Mouse (Mus musculus) lung, postnatal 0 days (tissue): ENCODE data around the gene Cebpg. TPM values are rescaled to one million over a fixed set of nuclear protein-coding genes. Genes with fewer than 3 reads are reported as not detected.

Experiments
- ATAC-seq: fragments of 200-750 bp; cut with Nextera tagmentation; 2 replicates; pipeline ENCODE4 v1.8.0; 2017; ENCODE audit warnings: moderate library complexity
- DNase-seq: peaks from one replicate; pipeline ENCODE4 v3.0.0-alpha.2; 2016; ENCODE audit warnings: low spot score
- H3K27ac ChIP-seq: fragments of 300-500 bp; sonication (generic); 2 replicates; pipeline ENCODE4 v1.5.1; 2014; ENCODE audit warnings: antibody characterized with exemption, mild to moderate bottlenecking, low read length, mixed read lengths
- H3K27me3 ChIP-seq: fragments of 300-500 bp; sonication (generic); replicated peaks from 2 replicates; pipeline ENCODE4 v1.6.1; 2014; ENCODE audit warnings: low read length, mixed read lengths; ENCODE audit not compliant: insufficient read depth
- H3K36me3 ChIP-seq: fragments of 300-500 bp; sonication (generic); 2 replicates; pipeline ENCODE4 v1.6.1; 2014; ENCODE audit warnings: low read length, mixed read lengths; ENCODE audit not compliant: insufficient read depth
- H3K4me1 ChIP-seq: fragments of 300-500 bp; sonication (generic); 2 replicates; pipeline ENCODE4 v1.6.1; 2014; ENCODE audit warnings: antibody characterized with exemption, low read depth, low read length, mixed read lengths; ENCODE audit not compliant: insufficient read depth
- H3K4me2 ChIP-seq: fragments of 300-500 bp; sonication (generic); replicated peaks from 2 replicates; pipeline ENCODE4 v1.6.1; 2014; ENCODE audit warnings: low read depth, mild to moderate bottlenecking, low read length, moderate library complexity, mixed read lengths
- H3K4me3 ChIP-seq: fragments of 300-500 bp; sonication (generic); 2 replicates; pipeline ENCODE4 v1.5.1; 2014; ENCODE audit warnings: low read depth, low read length
- H3K9ac ChIP-seq: fragments of 300-500 bp; sonication (generic); replicated peaks from 2 replicates; pipeline ENCODE4 v1.6.1; 2014; ENCODE audit warnings: low read depth, mild to moderate bottlenecking
- H3K9me3 ChIP-seq: fragments of 300-500 bp; sonication (generic); 2 replicates; pipeline ENCODE4 v1.6.1; 2016; ENCODE audit warnings: low read length, mixed read lengths
- CTCF ChIP-seq: IDR thresholded peaks from 2 replicates; pipeline ENCODE4 v1.5.1; 2016; ENCODE audit warnings: antibody characterized with exemption, mild to moderate bottlenecking
- EP300 ChIP-seq: IDR thresholded peaks from 2 replicates; pipeline ENCODE4 v1.6.1; 2016; ENCODE audit warnings: antibody characterized with exemption, mild to moderate bottlenecking, control low read depth
- WGBS: fragments of 180-500 bp; shearing (Covaris S2); extraction: QIAGEN DNeasy Blood & Tissue Kit; methylation state at CpG from one replicate; pipeline ENCODE4 v1.1.7; 2014; 5-methylcytosine and 5-hydroxymethylcytosine counted together
- polyA plus RNA-seq: library from polyadenylated mRNA; unstranded; fragments of >200 nt; fragmentation: Nextera tagmentation; extraction: Ambion mirVana; gene quantifications from 2 replicates; pipeline ENCODE4 v1.2.1, GENCODE M21; 2015

The Cebpg gene
- polyA plus RNA-seq, 1 experiment from 2014 or later = 46.7 TPM

GRCm38 (mm10) chr7:35028559-35028958 is 27.8 kb downstream of the Cebpg start:
- H3K4me3 ChIP-seq = no peak overlapping the region
- no peak overlapping the region for H3K27ac ChIP-seq
- H3K4me1 ChIP-seq = peaks cover 4% of the 10 kb centered on the region; the same call in 1 of the 2 replicates
- TF ChIP-seq CTCF (no peak), EP300 (no peak)
- H3K9ac ChIP-seq = no peak overlapping the region
- no peaks in the 10 kb centered on the region for H3K36me3 ChIP-seq
- 76% methylated on average over 16 of the region's 16 CpGs for WGBS
- no peak overlapping the region for H3K4me2 ChIP-seq
- H3K9me3 ChIP-seq = no peaks in the 10 kb centered on the region
- ATAC-seq (no peak), DNase-seq (peak; percentile 29)
- no peaks in the 10 kb centered on the region for H3K27me3 ChIP-seq

- H3K36me3 ChIP-seq = no peaks in the 10 kb centered on the region
- peaks cover 4% of the 10 kb centered on the region; the same call in 1 of the 2 replicates for H3K4me1 ChIP-seq
- H3K4me2 ChIP-seq = no peak overlapping the region
- no peak overlapping the region for H3K4me3 ChIP-seq
- DNase-seq = no peak
- H3K27ac ChIP-seq = no peak overlapping the region
- no peak for ATAC-seq
- H3K9ac ChIP-seq = no peak overlapping the region
- H3K27me3 ChIP-seq = no peaks in the 10 kb centered on the region
- no peaks in the 10 kb centered on the region for H3K9me3 ChIP-seq
- 47% methylated on average over 9 of the region's 9 CpGs for WGBS
- TF ChIP-seq CTCF = no peak
- no peak for TF ChIP-seq EP300
These were observed 28.5 kb downstream of the Cebpg start for GRCm38 (mm10) chr7:35027801-35028420.

GRCm38 (mm10) chr7:35026838-35027291 is 29.5 kb downstream of the Cebpg start:
- H3K27ac ChIP-seq = no peak overlapping the region
- H3K27me3 ChIP-seq = no peaks in the 10 kb centered on the region
- TF ChIP-seq CTCF (peak; percentile 75), EP300 (0 out of 2 replicates have a peak, but pooled peaks have one; percentile 10)
- H3K36me3 ChIP-seq = no peaks in the 10 kb centered on the region
- H3K9ac ChIP-seq = no peak overlapping the region
- 59% methylated on average over 3 of the region's 3 CpGs for WGBS
- peak; percentile 89 for DNase-seq
- peaks cover 4% of the 10 kb centered on the region; the same call in 1 of the 2 replicates for H3K4me1 ChIP-seq
- H3K4me3 ChIP-seq = no peak overlapping the region
- H3K9me3 ChIP-seq = no peaks in the 10 kb centered on the region
- ATAC-seq = peak; percentile 40
- H3K4me2 ChIP-seq = no peak overlapping the region

GRCm38 (mm10) chr7:35026276-35026630 is 30.1 kb downstream of the Cebpg start:
- 83% methylated on average over 4 of the region's 4 CpGs for WGBS
- H3K4me1 ChIP-seq = peaks cover 4% of the 10 kb centered on the region; the same call in 1 of the 2 replicates
- no peaks in the 10 kb centered on the region for H3K9me3 ChIP-seq
- DNase-seq = no peak
- no peak overlapping the region for H3K9ac ChIP-seq
- H3K4me2 ChIP-seq = no peak overlapping the region
- no peaks in the 10 kb centered on the region for H3K36me3 ChIP-seq
- ATAC-seq = no peak
- H3K4me3 ChIP-seq = no peak overlapping the region
- H3K27me3 ChIP-seq = no peaks in the 10 kb centered on the region
- no peak overlapping the region for H3K27ac ChIP-seq
- TF ChIP-seq CTCF = no peak
- TF ChIP-seq EP300 = no peak

GRCm38 (mm10) chr7:35025409-35026275 is 30.7 kb downstream of the Cebpg start:
- ATAC-seq = peak; percentile 57
- 46% methylated on average over 5 of the region's 5 CpGs for WGBS

GRCm38 (mm10) chr7:35024426-35024825 is 31.9 kb downstream of the Cebpg start:
- Histone ChIP-seq H3K9ac (no peak overlapping the region), H3K4me2 (no peak overlapping the region), H3K9me3 (no peaks in the 10 kb centered on the region), H3K4me3 (no peak overlapping the region), H3K36me3 (no peaks in the 10 kb centered on the region), H3K27me3 (no peaks in the 10 kb centered on the region), H3K27ac (no peak overlapping the region), H3K4me1 (peaks cover 4% of the 10 kb centered on the region; the same call in 1 of the 2 replicates)
- TF ChIP-seq CTCF (no peak), EP300 (no peak)
- DNase-seq = no peak
- no peak for ATAC-seq
- 60% methylated on average over 1 of the region's 1 CpGs for WGBS

More at GRCm38 (mm10) chr7:35025409-35026275, 30.7 kb downstream of the Cebpg start:
- Histone ChIP-seq H3K9ac (no peak overlapping the region), H3K4me3 (no peak overlapping the region), H3K36me3 (no peaks in the 10 kb centered on the region), H3K9me3 (no peaks in the 10 kb centered on the region), H3K27me3 (no peaks in the 10 kb centered on the region), H3K4me2 (no peak overlapping the region), H3K27ac (no peak overlapping the region), H3K4me1 (peaks cover 4% of the 10 kb centered on the region; the same call in 1 of the 2 replicates)
- peak; percentile 63 for DNase-seq
- TF ChIP-seq EP300 = no peak
- peak; percentile 97 for TF ChIP-seq CTCF
